Mouse (Mus musculus) thymus, postnatal 36 days (tissue): ENCODE data around the gene Gna13.
A peak's percentile ranks its signal among the peaks of the same experiment; 100 is the strongest.

ENCODE experiments used
- DNase-seq, 2 experiments: peaks; one replicate each; pipeline ENCODE4 v3.0.0; 2022; ENCODE audit warnings: mixed read lengths in 2 of 2

The Gna13 gene

GRCm38 (mm10) chr11:109350317-109350714 is 12.3 kb upstream of the Gna13 start:
- DNase-seq = no peak

- DNase-seq = no peak
These were observed 11.1 kb upstream of the Gna13 start for GRCm38 (mm10) chr11:109351489-109351888.

- no peak for DNase-seq
These were observed 9.0 kb upstream of the Gna13 start for GRCm38 (mm10) chr11:109353391-109354235.

GRCm38 (mm10) chr11:109354236-109354613 is 8.4 kb upstream of the Gna13 start:
- DNase-seq = no peak

DNA sequence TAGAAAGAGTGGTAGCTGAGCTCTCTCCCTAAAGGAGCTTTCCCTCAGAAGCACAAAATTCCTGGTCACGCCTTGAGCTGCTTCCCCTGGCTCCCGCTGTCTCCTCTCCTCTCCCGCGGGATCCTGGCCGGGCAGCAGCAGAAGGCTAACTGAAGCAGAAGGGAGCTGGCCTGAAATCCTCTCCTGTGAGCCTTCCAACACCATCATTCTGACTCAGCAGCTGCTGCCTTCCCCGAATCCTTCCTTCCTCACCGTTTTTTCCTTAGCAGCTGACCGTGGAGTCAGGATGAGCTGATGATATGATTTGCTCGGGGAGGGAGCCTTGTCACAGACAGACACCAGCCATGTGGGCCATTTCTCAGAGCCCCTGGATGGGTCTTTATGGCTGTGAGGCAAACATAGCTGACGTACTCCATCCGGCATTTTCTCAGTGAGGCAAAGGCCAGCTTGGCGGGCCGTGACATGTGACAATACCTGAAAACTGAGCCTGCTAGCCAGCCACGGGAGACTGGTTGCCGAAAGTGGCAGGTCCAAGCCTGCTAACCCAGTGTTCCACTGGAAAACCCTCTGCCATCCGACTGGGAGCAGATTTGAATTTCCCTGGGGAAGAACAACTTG is 6.8 kb upstream of the Gna13 start:
- no peak for DNase-seq

DNA sequence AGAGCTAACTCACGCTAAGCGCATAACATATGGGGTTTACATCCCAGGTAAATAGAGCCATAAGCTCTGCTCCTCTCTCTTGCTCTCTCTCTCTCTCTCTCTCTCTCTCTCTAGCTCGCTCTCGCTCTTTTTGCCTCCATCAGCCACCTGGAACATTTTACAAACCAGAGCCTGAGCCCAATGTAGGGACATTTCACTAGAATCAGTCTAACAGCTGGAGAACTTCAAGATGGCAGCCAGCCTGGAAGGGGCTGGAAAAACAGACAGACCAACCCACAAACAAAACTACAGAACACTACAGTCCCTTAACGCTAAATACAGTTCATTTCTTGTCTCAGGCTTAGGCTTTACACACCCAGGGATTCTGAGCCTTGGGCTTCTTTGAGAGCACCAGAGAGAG is 5.5 kb upstream of the Gna13 start:
- DNase-seq = no peak

- DNase-seq = no peak
These were observed 4.1 kb upstream of the Gna13 start for GRCm38 (mm10) chr11:109358549-109358948.

GRCm38 (mm10) chr11:109359043-109359752 is 3.4 kb upstream of the Gna13 start:
- no peak for DNase-seq

DNA sequence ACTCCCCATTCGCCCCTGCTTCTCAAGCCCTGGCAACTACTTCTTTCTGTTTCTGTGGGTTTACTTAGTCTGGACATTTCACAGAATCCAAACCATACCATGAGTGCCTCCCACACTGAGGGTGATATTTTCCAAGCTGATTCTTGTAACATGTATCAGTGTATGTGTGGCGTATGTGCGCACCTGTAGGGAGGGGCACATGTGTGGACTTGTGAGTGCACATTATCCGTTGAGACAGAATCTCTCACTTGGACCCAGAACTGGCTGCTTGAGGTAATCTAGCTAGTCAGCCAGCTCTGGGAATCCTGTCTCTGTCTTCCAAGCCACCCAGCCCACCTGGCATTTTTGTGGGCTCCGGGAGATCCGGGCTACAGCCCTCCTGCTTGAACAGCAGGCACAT is 2.5 kb upstream of the Gna13 start:
- no peak for DNase-seq

GRCm38 (mm10) chr11:109360581-109361040 is 2.0 kb upstream of the Gna13 start:
- DNase-seq = no peak

DNA sequence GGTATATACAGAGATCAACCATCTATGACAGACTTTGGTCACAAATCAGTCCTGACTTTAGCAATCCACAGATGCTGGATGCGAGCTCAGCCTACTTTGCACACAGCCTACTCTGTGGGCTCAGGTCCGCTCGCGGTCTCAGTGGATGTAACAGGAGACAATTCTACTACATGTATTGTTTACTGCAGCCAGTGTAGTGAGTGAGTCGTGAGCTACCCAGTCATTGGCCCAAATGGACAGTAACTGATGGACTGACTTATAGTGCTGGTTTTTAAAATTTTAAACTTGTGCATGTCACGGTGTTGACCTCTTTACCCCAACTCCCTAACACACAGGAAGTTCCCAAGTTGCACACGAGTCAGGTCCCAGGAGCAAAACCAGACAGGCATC is 1.4 kb upstream of the Gna13 start:
- no peak for DNase-seq

DNA sequence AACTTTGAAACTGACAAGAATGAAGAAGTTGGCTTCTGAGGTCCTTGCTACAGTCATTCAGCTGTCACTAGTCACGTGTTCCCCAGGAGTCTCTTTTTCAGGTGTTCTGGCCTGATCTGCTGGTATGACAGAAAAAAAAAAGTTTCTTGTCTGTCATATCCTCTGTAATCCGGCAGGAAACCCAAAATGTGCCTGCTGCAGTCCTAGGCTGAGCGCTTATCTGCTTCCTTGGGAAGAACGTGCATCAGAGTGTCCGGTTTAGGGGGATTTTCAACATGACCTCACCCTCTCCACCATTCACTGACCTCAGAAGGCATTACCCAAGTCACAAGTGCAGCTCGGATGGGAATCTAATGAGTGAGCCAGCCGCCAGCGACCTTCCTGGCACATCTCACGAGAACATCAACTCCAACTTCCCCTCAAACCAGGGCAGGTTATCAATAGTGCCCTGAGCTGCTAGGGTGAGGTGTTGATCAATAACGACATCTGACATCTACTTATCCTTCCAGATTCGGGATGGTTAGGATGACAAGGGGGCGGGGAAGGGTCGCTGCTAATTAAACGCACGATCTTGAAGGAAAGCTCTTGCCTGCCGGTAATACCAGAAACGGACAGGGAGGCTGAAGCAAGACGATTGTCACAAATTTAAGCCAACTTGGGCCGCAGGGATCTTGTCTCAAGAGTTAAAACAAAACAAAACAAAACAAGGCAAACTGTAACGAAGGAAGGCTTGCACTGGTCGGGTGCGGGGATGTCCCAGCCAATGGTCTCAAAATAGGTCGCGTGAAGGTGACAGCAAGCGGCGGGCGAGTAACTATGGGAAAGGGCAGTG is 784 bp upstream of the Gna13 start:
- DNase-seq = peak; percentile 23 to 30

DNA sequence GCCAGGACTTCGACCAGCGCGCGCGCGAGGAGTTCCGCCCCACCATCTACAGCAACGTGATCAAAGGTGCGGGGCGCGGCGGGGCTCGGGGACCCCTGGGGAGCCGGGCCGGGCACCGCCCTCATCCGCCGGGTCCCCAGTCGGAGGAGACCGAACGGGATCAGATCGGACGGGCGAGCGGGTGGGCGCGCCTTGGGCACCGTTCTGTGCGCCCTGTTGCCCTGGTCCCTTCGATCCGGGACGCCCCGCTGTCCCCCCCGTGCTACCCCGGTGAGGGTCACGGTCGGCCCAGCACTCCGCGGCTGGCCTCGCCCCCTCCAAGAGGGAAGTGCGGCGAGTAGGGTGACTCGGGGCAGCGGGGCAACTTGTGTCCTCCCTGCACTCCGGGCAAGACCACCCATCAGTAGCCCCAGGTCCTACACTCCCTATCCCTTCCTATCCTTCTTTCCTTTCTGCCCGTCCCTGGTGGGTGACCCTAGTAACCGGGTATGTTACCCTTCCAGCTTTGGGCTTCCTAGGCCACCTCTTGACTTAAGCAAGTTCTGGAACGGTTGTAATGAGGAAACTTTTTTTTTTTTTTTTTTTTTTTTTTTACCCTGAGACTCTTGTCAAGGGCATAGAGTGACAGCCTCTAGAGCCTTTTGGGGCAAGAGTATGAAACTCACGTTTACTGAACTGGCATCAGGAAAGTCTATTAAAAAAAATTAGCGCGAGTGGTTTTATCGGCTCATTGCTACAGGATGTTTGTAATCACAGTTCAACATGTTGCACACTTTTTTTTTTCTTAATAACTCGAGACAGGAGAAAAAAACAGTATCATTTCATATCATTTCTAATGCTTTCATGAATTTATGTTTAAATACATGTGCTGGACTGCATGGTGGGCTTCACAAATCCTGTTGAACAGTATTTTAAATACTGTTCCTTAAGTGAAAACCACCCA is 831 bp downstream of the Gna13 start:
- peak in 1 of 2 experiments; percentile 80 for DNase-seq

DNA sequence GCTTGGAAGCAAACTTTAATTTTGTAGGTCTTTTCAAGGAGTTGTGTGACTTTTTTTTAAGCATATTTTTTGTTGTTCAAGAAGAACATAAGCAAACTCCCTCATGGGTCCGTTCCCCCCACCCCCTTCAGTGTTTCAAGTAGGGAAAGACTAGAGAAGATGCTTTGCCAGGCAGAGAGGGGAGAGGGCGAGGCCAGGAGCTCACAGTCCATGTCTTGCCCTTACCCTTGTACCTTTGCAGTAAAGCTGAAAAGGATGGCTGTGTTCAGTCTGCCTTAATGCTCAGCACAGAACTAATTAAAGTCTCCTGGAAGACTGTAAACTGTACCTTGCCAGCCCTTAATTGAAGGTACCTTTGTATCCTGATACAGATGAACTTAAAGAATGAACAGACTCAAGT is 1.7 kb downstream of the Gna13 start:
- DNase-seq = no peak

DNA sequence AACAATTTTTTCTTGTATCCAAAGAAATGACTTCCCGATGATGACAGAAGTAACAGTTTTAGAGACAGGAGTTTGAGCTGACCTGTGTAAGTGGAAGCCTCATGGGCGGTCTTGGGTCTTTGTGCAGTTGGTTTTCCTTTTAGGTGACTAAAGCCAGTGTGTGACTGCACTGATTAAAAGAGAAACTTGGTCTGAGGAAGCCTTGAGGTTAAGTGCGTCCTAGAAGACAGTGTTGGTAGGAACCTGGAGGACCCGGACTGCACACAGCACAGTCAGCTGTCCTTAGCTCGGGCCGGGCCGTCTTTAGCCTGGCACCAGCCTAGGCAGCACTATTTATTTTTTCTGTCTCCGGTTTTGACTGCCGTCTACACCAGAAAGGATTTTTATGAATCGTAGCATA is 2.2 kb downstream of the Gna13 start:
- DNase-seq = no peak

GRCm38 (mm10) chr11:109365818-109366217 is 3.2 kb downstream of the Gna13 start:
- no peak for DNase-seq

- DNase-seq = no peak
These were observed 4.4 kb downstream of the Gna13 start for GRCm38 (mm10) chr11:109366802-109367579.

- DNase-seq = no peak
These were observed 6.5 kb downstream of the Gna13 start for GRCm38 (mm10) chr11:109369026-109369637.

- peak in 1 of 2 experiments; percentile 35 for DNase-seq
These were observed 12.8 kb downstream of the Gna13 start for GRCm38 (mm10) chr11:109375412-109375811.

DNA sequence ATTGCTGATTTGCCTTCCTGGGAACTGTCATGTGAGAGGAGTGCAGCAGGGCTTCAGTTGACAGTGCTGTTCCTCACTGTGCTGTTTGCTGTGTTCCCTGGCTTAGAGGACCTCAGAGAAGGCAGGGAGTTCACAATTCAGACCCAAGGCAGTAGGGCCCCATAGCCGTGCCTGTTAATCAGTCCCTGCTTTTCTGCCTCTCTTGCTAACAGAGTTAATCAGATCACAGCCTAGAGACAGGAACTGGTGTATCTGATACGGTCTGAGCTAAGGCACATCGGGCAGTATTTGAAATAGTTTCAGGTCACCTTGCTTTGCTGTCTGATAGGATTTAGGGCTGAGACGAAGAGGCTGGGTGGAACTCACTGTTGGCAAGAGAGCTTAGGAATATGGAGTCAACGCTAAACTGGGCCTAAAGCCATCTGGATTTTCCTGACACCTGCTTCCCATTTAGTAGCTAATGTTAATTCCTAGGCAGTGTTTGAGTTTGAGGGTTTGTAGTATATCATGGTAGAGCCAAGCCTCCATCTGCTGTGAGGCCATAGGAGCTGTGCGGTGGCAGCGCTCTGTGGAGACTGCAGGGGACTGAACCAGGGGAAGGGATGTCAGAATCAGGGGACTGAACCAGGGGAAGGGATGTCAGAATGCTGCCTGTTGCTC is 14.0 kb downstream of the Gna13 start:
- no peak for DNase-seq
